ENCODE assay signal across 22 mouse cellular contexts in genomic region chr12:91015075-91015474, GRCm38 (mm10).
DNase-seq lines count a peak whose midpoint lies in the region; ATAC-seq lines count a peak whose summit lies in the region.
"Had no signal": no experiment of that assay in that cellular context is flagged by ENCODE, and none has a peak within 500 bp of the region (broad histone marks: within the 10 kb centered on the region; RNA-seq: fewer than 3 reads in every experiment).

No protein-coding gene starts in this region.

- WGBS in hindbrain, embryonic 13.5 days: 81% methylated on average over 6 of the region's 6 CpGs
- 70% methylated on average over 6 of the region's 6 CpGs for WGBS in hindbrain, embryonic 16.5 days
- 75% methylated on average over 6 of the region's 6 CpGs for WGBS in midbrain, embryonic 11.5 days
- 50% methylated on average over 6 of the region's 6 CpGs for WGBS in midbrain, embryonic 13.5 days
- WGBS in embryonic facial prominence, embryonic 14.5 days: 47% methylated on average over 6 of the region's 6 CpGs

- no peak overlapping the region for H3K4me3 ChIP-seq in hindbrain, embryonic 13.5 days
- H3K4me3 ChIP-seq in hindbrain, embryonic 16.5 days (ENCODE audit: low read length): no peak overlapping the region
- H3K4me3 ChIP-seq in midbrain, embryonic 11.5 days (ENCODE audit: low read depth, low read length): no peak overlapping the region
- no peak overlapping the region for H3K4me3 ChIP-seq in midbrain, embryonic 13.5 days (replicated peaks)
- no peak overlapping the region for H3K4me3 ChIP-seq in embryonic facial prominence, embryonic 14.5 days (ENCODE audit: low read depth, low read length)
- H3K4me3 ChIP-seq: forebrain, embryonic 15.5 days; heart, adult 2 months; heart, embryonic 15.5 days; hindbrain, embryonic 15.5 days had no signal

- no peak overlapping the region for H3K9ac ChIP-seq in hindbrain, embryonic 13.5 days
- H3K9ac ChIP-seq in hindbrain, embryonic 16.5 days (ENCODE audit: low read depth, low read length): no peak overlapping the region
- H3K9ac ChIP-seq in midbrain, embryonic 11.5 days (ENCODE audit: low read length): no peak overlapping the region
- no peak overlapping the region; the same call in 1 of the 2 replicates for H3K9ac ChIP-seq in midbrain, embryonic 13.5 days (replicated peaks)
- H3K9ac ChIP-seq in embryonic facial prominence, embryonic 14.5 days (ENCODE audit: low read depth, low read length): no peak overlapping the region
- H3K9ac ChIP-seq: forebrain, embryonic 15.5 days; heart, embryonic 15.5 days; hindbrain, embryonic 15.5 days had no signal

- peak overlapping the region; percentile 23; the same call in 1 of the 2 replicates for H3K27ac ChIP-seq in hindbrain, embryonic 13.5 days
- no peak overlapping the region for H3K27ac ChIP-seq in hindbrain, embryonic 16.5 days (ENCODE audit: low read depth, low read length)
- H3K27ac ChIP-seq in midbrain, embryonic 11.5 days (ENCODE audit: low read depth, low read length): no peak overlapping the region
- H3K27ac ChIP-seq in midbrain, embryonic 13.5 days: no peak overlapping the region
- peak overlapping the region; percentile 48; the same call in 1 of the 2 replicates for H3K27ac ChIP-seq in embryonic facial prominence, embryonic 14.5 days (replicated peaks; ENCODE audit: low read depth, low read length)
- H3K27ac ChIP-seq: forebrain, embryonic 15.5 days; heart, adult 2 months; heart, embryonic 15.5 days; hindbrain, embryonic 15.5 days had no signal

- no peak for ATAC-seq in hindbrain, embryonic 13.5 days (ENCODE audit: low FRiP score)
- ATAC-seq in hindbrain, embryonic 16.5 days: no peak
- 0 out of 2 replicates have a peak, but pooled peaks have one; percentile 22 for ATAC-seq in midbrain, embryonic 11.5 days (ENCODE audit: low FRiP score)
- no peak for ATAC-seq in midbrain, embryonic 13.5 days
- no peak for ATAC-seq in embryonic facial prominence, embryonic 14.5 days (ENCODE audit: low read depth)
- ATAC-seq: activated CD4-positive, CD25-positive, alpha-beta regulatory T cell, adult 4 months; forebrain, embryonic 15.5 days; Patski had no signal

- H3K27me3 ChIP-seq in hindbrain, embryonic 13.5 days: no peaks in the 10 kb centered on the region
- no peaks in the 10 kb centered on the region for H3K27me3 ChIP-seq in hindbrain, embryonic 16.5 days (replicated peaks; ENCODE audit: control insufficient read depth, insufficient read depth, low read length)
- H3K27me3 ChIP-seq in midbrain, embryonic 11.5 days (ENCODE audit: control insufficient read depth, insufficient read depth, low read length): no peaks in the 10 kb centered on the region
- H3K27me3 ChIP-seq in midbrain, embryonic 13.5 days: no peaks in the 10 kb centered on the region
- no peaks in the 10 kb centered on the region for H3K27me3 ChIP-seq in embryonic facial prominence, embryonic 14.5 days (replicated peaks; ENCODE audit: control insufficient read depth, insufficient read depth, low read length)
- H3K27me3 ChIP-seq: CH12.LX; forebrain, embryonic 15.5 days; heart, embryonic 15.5 days; hindbrain, embryonic 15.5 days; Patski had no signal

- 0 out of 2 replicates have a peak, but pooled peaks cover 4% of the 10 kb centered on the region for H3K4me1 ChIP-seq in hindbrain, embryonic 13.5 days (replicated peaks)
- H3K4me1 ChIP-seq in hindbrain, embryonic 16.5 days (ENCODE audit: control insufficient read depth, insufficient read depth, low read depth, low read length): no peaks in the 10 kb centered on the region
- H3K4me1 ChIP-seq in midbrain, embryonic 11.5 days (ENCODE audit: control insufficient read depth, insufficient read depth, low read length): no peaks in the 10 kb centered on the region
- H3K4me1 ChIP-seq in midbrain, embryonic 13.5 days (replicated peaks): peaks cover 14% of the 10 kb centered on the region
- 0 out of 2 replicates have a peak, but pooled peaks cover 6% of the 10 kb centered on the region for H3K4me1 ChIP-seq in embryonic facial prominence, embryonic 14.5 days (ENCODE audit: control insufficient read depth, insufficient read depth, low read length)
- H3K4me1 ChIP-seq: heart, embryonic 15.5 days; hindbrain, embryonic 15.5 days had no signal

- H3K4me2 ChIP-seq in hindbrain, embryonic 13.5 days: no peak overlapping the region
- no peak overlapping the region for H3K4me2 ChIP-seq in hindbrain, embryonic 16.5 days (ENCODE audit: low read length)
- no peak overlapping the region for H3K4me2 ChIP-seq in midbrain, embryonic 11.5 days
- no peak overlapping the region for H3K4me2 ChIP-seq in midbrain, embryonic 13.5 days (replicated peaks)
- no peak overlapping the region for H3K4me2 ChIP-seq in embryonic facial prominence, embryonic 14.5 days (ENCODE audit: low read depth, low read length)
- H3K4me2 ChIP-seq: forebrain, embryonic 15.5 days; heart, embryonic 11.5 days; heart, embryonic 15.5 days; hindbrain, embryonic 15.5 days had no signal

- DNase-seq in midbrain, embryonic 11.5 days (ENCODE audit: low spot score, missing footprints): no peak
- DNase-seq in brain, adult 2 months (ENCODE audit: low read depth, low spot score): peak; percentile 42
- peak; percentile 65 for DNase-seq in embryonic facial prominence, embryonic 14.5 days (ENCODE audit: low spot score)
- DNase-seq in spleen, postnatal 36 days (ENCODE audit: low spot score in 2 of 2): no peak
- DNase-seq: adrenal gland, adult 2 months; adrenal gland, postnatal 25 days; cerebellum, adult 2 months; cerebellum, postnatal 14 days; embryo, embryonic 11 days; gastrocnemius, postnatal 14 days; heart, adult 2 months; heart, postnatal 14 days had no signal

- no peaks in the 10 kb centered on the region for H3K36me3 ChIP-seq in hindbrain, embryonic 13.5 days
- H3K36me3 ChIP-seq in hindbrain, embryonic 16.5 days (ENCODE audit: control insufficient read depth, insufficient read depth, low read length): no peaks in the 10 kb centered on the region
- H3K36me3 ChIP-seq in midbrain, embryonic 11.5 days (ENCODE audit: control insufficient read depth, insufficient read depth, low read length): no peaks in the 10 kb centered on the region
- H3K36me3 ChIP-seq in midbrain, embryonic 13.5 days: no peaks in the 10 kb centered on the region
- no peaks in the 10 kb centered on the region for H3K36me3 ChIP-seq in embryonic facial prominence, embryonic 14.5 days (ENCODE audit: control insufficient read depth, insufficient read depth, low read length)
- H3K36me3 ChIP-seq: forebrain, embryonic 15.5 days; heart, embryonic 15.5 days; hindbrain, embryonic 15.5 days had no signal

- no peaks in the 10 kb centered on the region for H3K9me3 ChIP-seq in hindbrain, embryonic 13.5 days
- no peaks in the 10 kb centered on the region for H3K9me3 ChIP-seq in hindbrain, embryonic 16.5 days (ENCODE audit: control insufficient read depth, low read length)
- no peaks in the 10 kb centered on the region for H3K9me3 ChIP-seq in midbrain, embryonic 11.5 days (ENCODE audit: control insufficient read depth, low read length)
- H3K9me3 ChIP-seq in midbrain, embryonic 13.5 days: no peaks in the 10 kb centered on the region
- H3K9me3 ChIP-seq in embryonic facial prominence, embryonic 14.5 days (ENCODE audit: control insufficient read depth, low read length): no peaks in the 10 kb centered on the region
- H3K9me3 ChIP-seq: forebrain, embryonic 15.5 days; heart, embryonic 15.5 days; hindbrain, embryonic 15.5 days had no signal

Comparison
In these comparisons a context has a peak if more than half of its experiments do, and no peak if none do; other contexts are left out.
1. H3K27ac ChIP-seq: peak in hindbrain, embryonic 13.5 days (single experiment) and embryonic facial prominence, embryonic 14.5 days (single experiment); none in hindbrain, embryonic 16.5 days (single experiment), midbrain, embryonic 11.5 days (single experiment) and midbrain, embryonic 13.5 days (single experiment).
2. DNase-seq: peak in brain, adult 2 months (single experiment) and embryonic facial prominence, embryonic 14.5 days (single experiment); none in midbrain, embryonic 11.5 days (single experiment) and spleen, postnatal 36 days (0 of 2).